Mouse (Mus musculus): ENCODE data around the gene Dok7. TPM values are rescaled to one million over a fixed set of nuclear protein-coding genes. Genes with fewer than 3 reads are reported as not detected.

The Dok7 gene
- polyA plus RNA-seq, 1 experiment = 2.0 TPM

GRCm38 (mm10) chr5:35070314-35070713 lies 13.7 kb downstream of the Dok7 start:
- Histone ChIP-seq H3K36me3 (ENCODE audit: control insufficient read depth, insufficient read depth, low read length) (no peaks in the 10 kb centered on the region), H3K4me1 (replicated peaks; ENCODE audit: control insufficient read depth, insufficient read depth, low read length) (no peaks in the 10 kb centered on the region), H3K27ac (ENCODE audit: control insufficient read depth, insufficient read depth, low read length) (no peak overlapping the region), H3K4me3 (ENCODE audit: control insufficient read depth, insufficient read depth, low read length) (no peak overlapping the region), H3K27me3 (ENCODE audit: control insufficient read depth, insufficient read depth, low read length) (no peaks in the 10 kb centered on the region)
- no peak for TF ChIP-seq CTCF (IDR thresholded peaks at IDR 0.05; ENCODE audit: borderline replicate concordance, control insufficient read depth, extremely low read depth, insufficient read depth, low read length, poor library complexity)
- no peak for TF ChIP-seq POLR2A (IDR thresholded peaks at IDR 0.05; ENCODE audit: control insufficient read depth, extremely low read depth, insufficient read depth, low read length, poor library complexity)
- no peak for DNase-seq
- WGBS = 95% methylated on average over 8 of the region's 8 CpGs

- Histone ChIP-seq H3K36me3 (ENCODE audit: control insufficient read depth, insufficient read depth, low read length) (no peaks in the 10 kb centered on the region), H3K27ac (ENCODE audit: control insufficient read depth, insufficient read depth, low read length) (no peak overlapping the region), H3K4me1 (replicated peaks; ENCODE audit: control insufficient read depth, insufficient read depth, low read length) (no peaks in the 10 kb centered on the region), H3K4me3 (ENCODE audit: control insufficient read depth, insufficient read depth, low read length) (no peak overlapping the region), H3K27me3 (ENCODE audit: control insufficient read depth, insufficient read depth, low read length) (no peaks in the 10 kb centered on the region)
- TF ChIP-seq CTCF (IDR thresholded peaks at IDR 0.05; ENCODE audit: borderline replicate concordance, control insufficient read depth, extremely low read depth, insufficient read depth, low read length, poor library complexity) = no peak
- TF ChIP-seq POLR2A (IDR thresholded peaks at IDR 0.05; ENCODE audit: control insufficient read depth, extremely low read depth, insufficient read depth, low read length, poor library complexity) = no peak
- no peak for DNase-seq
- 43% methylated on average over 7 of the region's 7 CpGs for WGBS
These were observed 14.4 kb downstream of the Dok7 start for GRCm38 (mm10) chr5:35070953-35071352.

- Histone ChIP-seq H3K4me1 (replicated peaks; ENCODE audit: control insufficient read depth, insufficient read depth, low read length) (no peaks in the 10 kb centered on the region), H3K27ac (ENCODE audit: control insufficient read depth, insufficient read depth, low read length) (no peak overlapping the region)
- 95% methylated on average over 6 of the region's 6 CpGs for WGBS
These were observed 15.3 kb downstream of the Dok7 start for GRCm38 (mm10) chr5:35071855-35072254.

GRCm38 (mm10) chr5:35073235-35073634 lies 16.7 kb downstream of the Dok7 start:
- WGBS = 93% methylated on average over 11 of the region's 11 CpGs
- no peak for TF ChIP-seq POLR2A (IDR thresholded peaks at IDR 0.05; ENCODE audit: control insufficient read depth, extremely low read depth, insufficient read depth, low read length, poor library complexity)
- TF ChIP-seq CTCF (IDR thresholded peaks at IDR 0.05; ENCODE audit: borderline replicate concordance, control insufficient read depth, extremely low read depth, insufficient read depth, low read length, poor library complexity) = no peak
- Histone ChIP-seq H3K27ac (ENCODE audit: control insufficient read depth, insufficient read depth, low read length) (no peak overlapping the region), H3K4me3 (ENCODE audit: control insufficient read depth, insufficient read depth, low read length) (no peak overlapping the region), H3K27me3 (ENCODE audit: control insufficient read depth, insufficient read depth, low read length) (no peaks in the 10 kb centered on the region), H3K36me3 (ENCODE audit: control insufficient read depth, insufficient read depth, low read length) (no peaks in the 10 kb centered on the region), H3K4me1 (replicated peaks; ENCODE audit: control insufficient read depth, insufficient read depth, low read length) (no peaks in the 10 kb centered on the region)
- no peak for DNase-seq

More at GRCm38 (mm10) chr5:35071855-35072254, 15.3 kb downstream of the Dok7 start:
- no peaks in the 10 kb centered on the region for H3K36me3 ChIP-seq (ENCODE audit: control insufficient read depth, insufficient read depth, low read length)
- no peak for TF ChIP-seq POLR2A (IDR thresholded peaks at IDR 0.05; ENCODE audit: control insufficient read depth, extremely low read depth, insufficient read depth, low read length, poor library complexity)
- TF ChIP-seq CTCF (IDR thresholded peaks at IDR 0.05; ENCODE audit: borderline replicate concordance, control insufficient read depth, extremely low read depth, insufficient read depth, low read length, poor library complexity) = no peak
- no peaks in the 10 kb centered on the region for H3K27me3 ChIP-seq (ENCODE audit: control insufficient read depth, insufficient read depth, low read length)
- no peak overlapping the region for H3K4me3 ChIP-seq (ENCODE audit: control insufficient read depth, insufficient read depth, low read length)
- no peak for DNase-seq

GRCm38 (mm10) chr5:35073992-35074391 lies 17.4 kb downstream of the Dok7 start:
- no peak overlapping the region for H3K27ac ChIP-seq (ENCODE audit: control insufficient read depth, insufficient read depth, low read length)
- no peaks in the 10 kb centered on the region for H3K36me3 ChIP-seq (ENCODE audit: control insufficient read depth, insufficient read depth, low read length)
- H3K4me1 ChIP-seq (replicated peaks; ENCODE audit: control insufficient read depth, insufficient read depth, low read length) = no peaks in the 10 kb centered on the region
- no peaks in the 10 kb centered on the region for H3K27me3 ChIP-seq (ENCODE audit: control insufficient read depth, insufficient read depth, low read length)
- WGBS = 86% methylated on average over 9 of the region's 9 CpGs
- TF ChIP-seq POLR2A (IDR thresholded peaks at IDR 0.05; ENCODE audit: control insufficient read depth, extremely low read depth, insufficient read depth, low read length, poor library complexity) (no peak), CTCF (IDR thresholded peaks at IDR 0.05; ENCODE audit: borderline replicate concordance, control insufficient read depth, extremely low read depth, insufficient read depth, low read length, poor library complexity) (no peak)
- DNase-seq = no peak
- no peak overlapping the region for H3K4me3 ChIP-seq (ENCODE audit: control insufficient read depth, insufficient read depth, low read length)

GRCm38 (mm10) chr5:35076369-35076768 lies 19.8 kb downstream of the Dok7 start:
- H3K4me3 ChIP-seq (ENCODE audit: control insufficient read depth, insufficient read depth, low read length) = no peak overlapping the region
- H3K27me3 ChIP-seq (ENCODE audit: control insufficient read depth, insufficient read depth, low read length) = no peaks in the 10 kb centered on the region
- no peaks in the 10 kb centered on the region for H3K36me3 ChIP-seq (ENCODE audit: control insufficient read depth, insufficient read depth, low read length)
- 88% methylated on average over 1 of the region's 1 CpGs for WGBS
- TF ChIP-seq CTCF (IDR thresholded peaks at IDR 0.05; ENCODE audit: borderline replicate concordance, control insufficient read depth, extremely low read depth, insufficient read depth, low read length, poor library complexity) (no peak), POLR2A (IDR thresholded peaks at IDR 0.05; ENCODE audit: control insufficient read depth, extremely low read depth, insufficient read depth, low read length, poor library complexity) (no peak)
- no peak overlapping the region for H3K27ac ChIP-seq (ENCODE audit: control insufficient read depth, insufficient read depth, low read length)
- no peaks in the 10 kb centered on the region for H3K4me1 ChIP-seq (replicated peaks; ENCODE audit: control insufficient read depth, insufficient read depth, low read length)
- no peak for DNase-seq

GRCm38 (mm10) chr5:35079101-35079500 lies 22.5 kb downstream of the Dok7 start:
- TF ChIP-seq CTCF (IDR thresholded peaks at IDR 0.05; ENCODE audit: borderline replicate concordance, control insufficient read depth, extremely low read depth, insufficient read depth, low read length, poor library complexity) (no peak), POLR2A (IDR thresholded peaks at IDR 0.05; ENCODE audit: control insufficient read depth, extremely low read depth, insufficient read depth, low read length, poor library complexity) (no peak)
- no peaks in the 10 kb centered on the region for H3K27me3 ChIP-seq (ENCODE audit: control insufficient read depth, insufficient read depth, low read length)
- DNase-seq = no peak
- H3K4me3 ChIP-seq (ENCODE audit: control insufficient read depth, insufficient read depth, low read length) = no peak overlapping the region
- no peaks in the 10 kb centered on the region for H3K4me1 ChIP-seq (replicated peaks; ENCODE audit: control insufficient read depth, insufficient read depth, low read length)
- H3K27ac ChIP-seq (ENCODE audit: control insufficient read depth, insufficient read depth, low read length) = no peak overlapping the region
- H3K36me3 ChIP-seq (ENCODE audit: control insufficient read depth, insufficient read depth, low read length) = no peaks in the 10 kb centered on the region
- WGBS = 89% methylated on average over 18 of the region's 18 CpGs

Measured in thymus, adult 2 months (tissue).